Mouse (Mus musculus): ENCODE measurements around the gene Sdc4. TPM values are rescaled to one million over a fixed set of nuclear protein-coding genes. Genes with fewer than 3 reads are reported as not detected.
A peak's percentile ranks its signal among the peaks of the same experiment; 100 is the strongest.

Sdc4 gene
- polyA plus RNA-seq, 1 experiment = 125 TPM

DNA sequence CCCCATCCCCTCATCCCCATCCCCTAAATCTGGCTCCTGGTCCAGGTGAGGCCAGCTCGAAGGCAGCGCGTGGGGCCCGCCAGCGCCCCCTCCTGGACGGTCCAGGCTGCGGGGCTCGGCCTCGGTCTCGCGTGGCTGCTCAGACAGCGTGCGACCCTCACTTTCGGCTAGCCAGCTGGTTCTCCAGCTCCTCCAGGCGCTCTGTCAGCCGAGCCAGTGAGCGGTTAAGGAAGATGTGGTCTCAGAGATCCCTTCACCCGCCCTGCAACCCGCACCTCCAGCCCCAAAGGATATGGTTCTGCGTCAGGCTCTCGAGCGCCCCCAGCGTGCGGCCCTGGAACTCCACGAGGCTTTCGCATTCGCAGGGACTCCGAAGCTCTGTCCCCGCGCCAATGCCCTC lies 54.2 kb downstream of the Sdc4 start:
- Histone ChIP-seq H3K4me3 (ENCODE audit: insufficient read depth, low read length) (peak overlapping the region; percentile 57), H3K27ac (ENCODE audit: insufficient read depth, low read depth, low read length) (no peak overlapping the region), H3K4me1 (ENCODE audit: control insufficient read depth, insufficient read depth, low read length) (no peaks in the 10 kb centered on the region)
- TF ChIP-seq POLR2A (IDR thresholded peaks at IDR 0.05; ENCODE audit: borderline replicate concordance, low read depth, low read length) = no peak
- peak; percentile 93 for TF ChIP-seq CTCF (IDR thresholded peaks at IDR 0.05; ENCODE audit: low read depth, low read length)

DNA sequence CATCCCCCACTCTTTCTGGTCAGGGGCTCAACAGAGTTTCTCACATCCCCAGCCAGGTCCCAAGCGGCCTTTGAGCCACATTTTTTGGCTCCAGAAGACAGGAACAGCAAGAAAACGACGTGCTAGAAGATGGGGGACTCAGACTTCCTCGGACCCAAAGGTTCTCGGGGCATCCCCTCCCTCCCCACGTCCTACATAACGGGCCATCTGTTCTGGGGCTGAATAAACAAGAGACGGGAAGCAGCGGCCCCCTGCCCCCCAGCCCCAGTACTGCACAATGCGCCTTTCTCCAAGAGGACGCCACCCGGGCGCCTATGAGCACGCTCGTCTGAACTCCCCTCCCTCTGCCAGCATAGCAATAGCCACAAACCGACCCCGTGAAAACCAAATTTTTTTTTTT lies 54.7 kb downstream of the Sdc4 start, which contains the start of gene Slpi:
Gene Slpi (minus strand): TSS at position 76 of the 400 bp plus-strand sequence.
- Histone ChIP-seq H3K4me1 (ENCODE audit: control insufficient read depth, insufficient read depth, low read length) (peaks cover 2% of the 10 kb centered on the region), H3K4me3 (ENCODE audit: insufficient read depth, low read length) (peak within 1 kb of the TSS; percentile 57), H3K27ac (ENCODE audit: insufficient read depth, low read depth, low read length) (no peak within 1 kb of the TSS)
- no peak for TF ChIP-seq POLR2A (IDR thresholded peaks at IDR 0.05; ENCODE audit: borderline replicate concordance, low read depth, low read length)

DNA sequence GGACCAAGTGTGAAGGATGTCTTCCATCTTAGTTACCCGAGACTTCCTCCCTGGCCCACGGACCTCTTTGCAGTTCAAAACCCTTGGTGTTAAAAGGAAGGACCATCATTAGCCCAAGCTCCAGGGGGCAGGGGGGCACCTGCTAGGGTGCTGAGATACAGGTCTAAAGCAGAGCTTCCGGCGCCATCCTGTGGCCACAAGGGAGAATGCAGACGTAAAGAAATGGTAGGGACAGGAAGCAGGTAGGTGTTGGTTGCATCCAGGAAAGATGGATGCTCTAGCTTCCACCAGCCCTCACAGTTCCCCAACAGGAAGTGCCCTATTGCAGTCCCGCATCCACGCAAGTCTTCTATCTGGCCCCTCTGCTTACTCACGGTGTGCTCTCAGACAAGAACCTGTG lies 56.7 kb downstream of the Sdc4 start:
- no peak for TF ChIP-seq POLR2A (IDR thresholded peaks at IDR 0.05; ENCODE audit: borderline replicate concordance, low read depth, low read length)
- TF ChIP-seq CTCF (IDR thresholded peaks at IDR 0.05; ENCODE audit: low read depth, low read length) = peak; percentile 73
- H3K4me1 ChIP-seq (ENCODE audit: control insufficient read depth, insufficient read depth, low read length) = peaks cover 13% of the 10 kb centered on the region
- no peak overlapping the region for H3K27ac ChIP-seq (ENCODE audit: insufficient read depth, low read depth, low read length)
- no peak overlapping the region for H3K4me3 ChIP-seq (ENCODE audit: insufficient read depth, low read length)

DNA sequence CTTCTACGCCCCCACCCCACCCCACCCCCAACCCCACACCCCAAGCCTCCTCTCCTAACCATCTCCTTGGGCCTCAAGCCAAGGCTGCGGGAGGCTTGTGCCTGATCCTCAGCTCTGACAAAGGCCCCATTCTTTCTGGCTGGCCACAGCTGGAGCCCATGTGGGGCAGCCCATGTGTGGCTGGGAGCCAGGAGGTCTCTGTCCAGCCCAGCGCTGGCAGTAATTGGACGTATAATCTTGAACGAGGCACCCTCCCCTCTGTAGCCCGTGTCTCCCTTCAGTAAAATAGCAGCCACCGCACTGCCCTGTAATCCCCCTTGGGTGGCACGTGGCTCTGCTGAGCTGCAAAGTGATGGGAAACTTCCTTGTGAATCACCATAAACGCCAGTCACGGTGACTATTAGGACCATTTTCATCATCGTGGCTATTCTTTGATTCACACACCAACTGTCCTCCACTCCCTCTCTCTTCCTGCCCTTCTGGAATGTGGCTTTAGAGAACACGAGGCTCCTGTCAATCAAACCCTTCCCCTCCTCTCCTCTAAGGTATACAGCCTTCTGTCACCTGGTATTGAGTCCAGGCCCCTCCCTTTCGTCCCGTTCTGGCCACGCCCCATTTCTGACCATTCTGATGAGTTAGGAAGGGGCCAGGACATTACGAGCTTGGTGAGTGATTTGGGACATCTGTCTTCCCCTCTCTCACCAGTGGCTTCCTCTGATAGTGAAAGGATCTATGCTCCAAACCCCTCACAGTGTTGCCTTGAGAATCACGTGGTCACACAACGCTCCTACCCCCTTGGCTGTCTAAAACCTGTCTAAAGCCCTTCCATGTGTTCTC lies 57.5 kb downstream of the Sdc4 start:
- TF ChIP-seq POLR2A (IDR thresholded peaks at IDR 0.05; ENCODE audit: borderline replicate concordance, low read depth, low read length) (no peak), CTCF (IDR thresholded peaks at IDR 0.05; ENCODE audit: low read depth, low read length) (no peak)
- Histone ChIP-seq H3K4me1 (ENCODE audit: control insufficient read depth, insufficient read depth, low read length) (peaks cover 13% of the 10 kb centered on the region), H3K4me3 (ENCODE audit: insufficient read depth, low read length) (no peak overlapping the region), H3K27ac (ENCODE audit: insufficient read depth, low read depth, low read length) (no peak overlapping the region)

DNA sequence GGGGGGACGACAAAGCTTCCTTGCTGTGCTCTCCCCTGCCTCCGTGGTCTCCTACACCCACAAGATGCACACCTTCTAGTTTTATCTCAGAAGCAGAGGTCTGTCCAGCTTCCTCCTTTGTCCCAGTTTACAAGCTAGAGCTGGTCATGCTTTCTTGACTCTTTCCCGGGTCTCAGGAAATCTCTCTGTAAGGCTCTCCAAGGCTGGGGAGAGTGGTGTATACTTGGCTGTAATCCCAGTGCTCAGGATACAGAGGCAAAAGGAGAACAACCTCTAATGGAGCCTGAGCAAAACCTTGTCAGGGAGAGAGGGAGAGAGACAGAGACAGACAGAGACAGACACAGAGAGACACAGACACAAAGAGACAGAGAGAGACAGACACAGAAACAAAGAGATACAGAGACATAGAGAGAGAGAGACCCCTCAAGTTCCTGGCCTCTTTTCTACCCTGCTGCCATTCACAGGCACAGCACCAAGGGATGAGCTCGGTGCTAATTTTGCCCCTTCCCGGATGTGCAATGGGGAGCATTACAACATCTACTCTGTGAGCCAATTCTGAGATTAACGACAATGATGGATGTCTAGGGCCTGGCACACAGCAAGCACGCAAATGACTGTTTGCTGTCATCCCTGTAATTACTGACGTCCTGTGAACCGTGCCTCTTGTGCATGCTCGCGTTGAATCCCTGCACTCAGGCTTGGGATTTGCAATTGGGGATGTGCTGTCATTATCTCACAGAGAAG lies 59.9 kb downstream of the Sdc4 start:
- H3K4me3 ChIP-seq (ENCODE audit: insufficient read depth, low read length) = no peak overlapping the region
- H3K27ac ChIP-seq (ENCODE audit: insufficient read depth, low read depth, low read length) = no peak overlapping the region
- TF ChIP-seq POLR2A (IDR thresholded peaks at IDR 0.05; ENCODE audit: borderline replicate concordance, low read depth, low read length) (no peak), CTCF (IDR thresholded peaks at IDR 0.05; ENCODE audit: low read depth, low read length) (no peak)
- H3K4me1 ChIP-seq (ENCODE audit: control insufficient read depth, insufficient read depth, low read length) = peaks cover 13% of the 10 kb centered on the region

DNA sequence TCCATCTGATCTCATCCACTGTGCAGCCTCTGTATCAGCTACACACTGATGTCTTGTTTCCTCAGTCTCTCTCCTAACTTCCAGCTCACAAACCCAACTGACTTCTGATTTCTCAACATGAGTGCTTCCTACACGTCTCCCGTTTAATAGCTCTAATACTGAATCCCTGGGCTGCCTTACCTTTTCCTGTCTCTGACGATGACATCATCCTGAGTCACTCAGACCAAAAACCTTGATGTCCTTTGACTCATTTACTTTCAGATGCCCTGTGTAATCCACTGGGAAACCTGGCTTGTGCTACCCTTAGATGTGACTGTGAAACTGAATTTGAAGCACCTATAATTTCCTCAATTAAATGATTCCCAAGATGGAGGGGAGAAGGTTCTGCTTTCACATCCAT lies 60.7 kb downstream of the Sdc4 start:
- H3K4me1 ChIP-seq (ENCODE audit: control insufficient read depth, insufficient read depth, low read length) = peaks cover 13% of the 10 kb centered on the region

DNA sequence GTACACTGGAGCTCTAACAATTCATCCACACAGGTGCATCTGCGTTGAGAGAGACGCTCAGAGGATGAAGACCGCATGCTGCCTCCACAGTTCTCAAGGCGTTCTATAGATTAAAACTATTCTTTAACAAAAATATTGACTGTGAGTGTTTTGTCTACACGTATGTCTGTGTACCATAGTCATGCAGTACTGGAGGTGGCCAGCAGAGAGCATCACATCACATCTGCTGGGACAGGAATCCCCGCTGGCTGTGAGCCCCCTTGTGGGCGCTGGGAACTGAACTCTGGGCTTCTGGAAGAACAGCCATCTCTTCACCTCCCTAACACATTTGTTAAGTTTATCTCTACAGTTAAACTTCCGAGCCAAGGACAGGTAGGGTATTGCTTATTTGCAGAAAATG lies 62.0 kb downstream of the Sdc4 start:
- no peak for TF ChIP-seq CTCF (IDR thresholded peaks at IDR 0.05; ENCODE audit: low read depth, low read length)
- TF ChIP-seq POLR2A (IDR thresholded peaks at IDR 0.05; ENCODE audit: borderline replicate concordance, low read depth, low read length) = no peak
- Histone ChIP-seq H3K27ac (ENCODE audit: insufficient read depth, low read depth, low read length) (no peak overlapping the region), H3K4me3 (ENCODE audit: insufficient read depth, low read length) (no peak overlapping the region), H3K4me1 (ENCODE audit: control insufficient read depth, insufficient read depth, low read length) (peaks cover 13% of the 10 kb centered on the region)

More for the DNA sequence above, 60.7 kb downstream of the Sdc4 start:
- Histone ChIP-seq H3K4me3 (ENCODE audit: insufficient read depth, low read length) (no peak overlapping the region), H3K27ac (ENCODE audit: insufficient read depth, low read depth, low read length) (no peak overlapping the region)
- TF ChIP-seq POLR2A (IDR thresholded peaks at IDR 0.05; ENCODE audit: borderline replicate concordance, low read depth, low read length) (no peak), CTCF (IDR thresholded peaks at IDR 0.05; ENCODE audit: low read depth, low read length) (no peak)

DNA sequence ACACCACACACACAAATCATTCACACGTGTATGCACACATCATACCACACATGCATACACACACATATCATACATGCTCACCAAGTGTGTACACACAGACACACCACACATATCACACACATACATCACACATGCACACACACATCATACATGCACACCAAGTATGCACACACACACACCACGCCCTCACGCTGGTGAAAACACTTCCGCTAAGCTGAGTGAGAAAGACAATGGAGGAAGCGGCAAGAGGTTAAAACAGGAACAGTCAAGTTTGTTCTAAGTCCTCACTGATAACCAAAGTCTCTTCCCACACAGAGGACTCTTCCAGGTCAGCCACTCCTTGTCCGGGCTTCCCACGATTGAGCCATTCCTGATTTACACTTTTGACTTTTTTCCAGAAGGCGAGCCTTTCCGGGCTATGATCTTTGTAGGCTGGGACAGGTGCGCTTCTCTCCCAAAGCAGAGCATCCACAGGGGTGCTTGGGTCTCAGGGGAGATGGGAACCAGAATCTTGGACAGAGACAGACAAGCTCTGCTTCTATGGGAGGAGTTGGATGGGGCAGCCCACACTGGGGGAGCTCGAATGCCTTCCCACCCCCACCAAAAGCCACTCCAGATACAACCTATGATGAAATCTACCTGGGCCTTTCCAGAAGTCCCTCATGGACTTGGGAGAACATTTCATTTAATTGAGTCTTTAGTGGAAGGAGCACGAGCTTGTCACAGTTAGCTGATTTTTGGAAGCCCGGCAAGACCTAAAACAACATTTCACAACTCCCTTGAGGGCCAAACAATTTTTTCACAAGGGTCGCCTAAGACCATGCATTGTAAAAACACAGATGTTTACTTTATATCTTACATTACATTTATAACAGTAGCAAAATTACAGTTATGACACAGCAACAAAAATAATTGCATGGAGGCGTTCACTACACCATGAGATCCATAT lies 65.9 kb downstream of the Sdc4 start:
- H3K27ac ChIP-seq (ENCODE audit: insufficient read depth, low read depth, low read length) = no peak overlapping the region
- no peak overlapping the region for H3K4me3 ChIP-seq (ENCODE audit: insufficient read depth, low read length)
- peaks cover 10% of the 10 kb centered on the region for H3K4me1 ChIP-seq (ENCODE audit: control insufficient read depth, insufficient read depth, low read length)
- TF ChIP-seq POLR2A (IDR thresholded peaks at IDR 0.05; ENCODE audit: borderline replicate concordance, low read depth, low read length) (no peak), CTCF (IDR thresholded peaks at IDR 0.05; ENCODE audit: low read depth, low read length) (no peak)

Other genes with a start within 250 kb of the Sdc4 start
- gene Wfdc15a, start 243.8 kb downstream of the Sdc4 start, polyA plus RNA-seq (2012; ENCODE audit: insufficient read depth, insufficient read length, missing spikeins) = not detected in 2 replicates
- not detected in 2 replicates for gene Wfdc15b, start 222.2 kb downstream of the Sdc4 start, polyA plus RNA-seq (2012; ENCODE audit: insufficient read depth, insufficient read length, missing spikeins)
- not detected in 2 replicates for gene Svs2, start 205.4 kb downstream of the Sdc4 start, polyA plus RNA-seq (2012; ENCODE audit: insufficient read depth, insufficient read length, missing spikeins)
- not detected in 2 replicates for gene Svs3b, start 187.2 kb downstream of the Sdc4 start, polyA plus RNA-seq (2012; ENCODE audit: insufficient read depth, insufficient read length, missing spikeins)
- not detected in 2 replicates for gene Svs4, start 165.4 kb downstream of the Sdc4 start, polyA plus RNA-seq (2012; ENCODE audit: insufficient read depth, insufficient read length, missing spikeins)
- gene Svs3a, start 154.6 kb downstream of the Sdc4 start, polyA plus RNA-seq (2012; ENCODE audit: insufficient read depth, insufficient read length, missing spikeins) = not detected in 2 replicates
- gene Svs6, start 127.1 kb downstream of the Sdc4 start, polyA plus RNA-seq (2012; ENCODE audit: insufficient read depth, insufficient read length, missing spikeins) = not detected in 2 replicates
- not detected in 2 replicates for gene Svs5, start 111.1 kb downstream of the Sdc4 start, polyA plus RNA-seq (2012; ENCODE audit: insufficient read depth, insufficient read length, missing spikeins)
- 2.1 and 2.3 TPM in 2 replicates for gene Slpi, start 54.8 kb downstream of the Sdc4 start, polyA plus RNA-seq (2012; ENCODE audit: insufficient read depth, insufficient read length, missing spikeins)
- gene Rbpjl, start 40.7 kb downstream of the Sdc4 start, polyA plus RNA-seq (2012; ENCODE audit: insufficient read depth, insufficient read length, missing spikeins) = not detected in 2 replicates
- not detected in 2 replicates for gene Matn4, start 38.7 kb downstream of the Sdc4 start, polyA plus RNA-seq (2012; ENCODE audit: insufficient read depth, insufficient read length, missing spikeins)
- 33.3 and 33.9 TPM in 2 replicates for gene Sys1, start 13.1 kb upstream of the Sdc4 start, polyA plus RNA-seq (2012; ENCODE audit: insufficient read depth, insufficient read length, missing spikeins)
- gene Gm20458, start 17.1 kb upstream of the Sdc4 start, polyA plus RNA-seq (2012; ENCODE audit: insufficient read depth, insufficient read length, missing spikeins) = not detected in 2 replicates
- gene Trp53tg5, start 29.8 kb upstream of the Sdc4 start, polyA plus RNA-seq (2012; ENCODE audit: insufficient read depth, insufficient read length, missing spikeins) = not detected in 2 replicates
- 67.6 and 75.8 TPM in 2 replicates for gene Dbndd2, start 42.2 kb upstream of the Sdc4 start, polyA plus RNA-seq (2012; ENCODE audit: insufficient read depth, insufficient read length, missing spikeins)
- gene Pigt, start 53.6 kb upstream of the Sdc4 start, polyA plus RNA-seq (2012; ENCODE audit: insufficient read depth, insufficient read length, missing spikeins) = 58.5 and 80.9 TPM in 2 replicates
- gene Wfdc2, start 118.5 kb upstream of the Sdc4 start, polyA plus RNA-seq (2012; ENCODE audit: insufficient read depth, insufficient read length, missing spikeins) = not detected in 2 replicates
- gene Spint3, start 129.6 kb upstream of the Sdc4 start, polyA plus RNA-seq (2012; ENCODE audit: insufficient read depth, insufficient read length, missing spikeins) = not detected in 2 replicates
- gene Wfdc6a, start 141.6 kb upstream of the Sdc4 start, polyA plus RNA-seq (2012; ENCODE audit: insufficient read depth, insufficient read length, missing spikeins) = not detected in 2 replicates
- gene Eppin, start 149.7 kb upstream of the Sdc4 start, polyA plus RNA-seq (2012; ENCODE audit: insufficient read depth, insufficient read length, missing spikeins) = not detected in 2 replicates
- gene Wfdc6b, start 169.6 kb upstream of the Sdc4 start, polyA plus RNA-seq (2012; ENCODE audit: insufficient read depth, insufficient read length, missing spikeins) = not detected in 2 replicates
- gene Wfdc8, start 169.7 kb upstream of the Sdc4 start, polyA plus RNA-seq (2012; ENCODE audit: insufficient read depth, insufficient read length, missing spikeins) = not detected in 2 replicates
- gene Wfdc16, start 194.9 kb upstream of the Sdc4 start, polyA plus RNA-seq (2012; ENCODE audit: insufficient read depth, insufficient read length, missing spikeins) = not detected in 2 replicates
- gene Wfdc10, start 212.2 kb upstream of the Sdc4 start, polyA plus RNA-seq (2012; ENCODE audit: insufficient read depth, insufficient read length, missing spikeins) = not detected in 2 replicates
- gene Wfdc9, start 212.7 kb upstream of the Sdc4 start, polyA plus RNA-seq (2012; ENCODE audit: insufficient read depth, insufficient read length, missing spikeins) = not detected in 2 replicates
- gene Wfdc11, start 230.2 kb upstream of the Sdc4 start, polyA plus RNA-seq (2012; ENCODE audit: insufficient read depth, insufficient read length, missing spikeins) = not detected in 2 replicates
- not detected in 2 replicates for gene Wfdc13, start 241.2 kb upstream of the Sdc4 start, polyA plus RNA-seq (2012; ENCODE audit: insufficient read depth, insufficient read length, missing spikeins)